In genomic region chr6:142788042-142788987, GRCm38 (mm10) we compare ENCODE assay signal across 8 mouse cellular contexts. TPM values are rescaled to one million over a fixed set of nuclear protein-coding genes. Genes with fewer than 3 reads are reported as not detected.
A peak's percentile ranks its signal among the peaks of the same experiment; 100 is the strongest.
DNase-seq lines count a peak whose midpoint lies in the region; ATAC-seq lines count a peak whose summit lies in the region.

No protein-coding gene starts in this region.

- H3K4me1 ChIP-seq in forebrain, embryonic 13.5 days, result peaks cover 19% of the 10 kb centered on the region
- H3K4me1 ChIP-seq in forebrain, embryonic 10.5 days, result peaks cover 13% of the 10 kb centered on the region
- peaks cover 10% of the 10 kb centered on the region; the same call in 1 of the 2 replicates for H3K4me1 ChIP-seq in midbrain, embryonic 14.5 days (ENCODE audit: control insufficient read depth, insufficient read depth, low read length)
- peaks cover 3% of the 10 kb centered on the region for H3K4me1 ChIP-seq in midbrain, embryonic 11.5 days (ENCODE audit: control insufficient read depth, insufficient read depth, low read length)
- H3K4me1 ChIP-seq in hindbrain, embryonic 15.5 days (replicated peaks), result peaks cover 17% of the 10 kb centered on the region
- peaks cover 14% of the 10 kb centered on the region for H3K4me1 ChIP-seq in stomach, embryonic 14.5 days (ENCODE audit: control insufficient read depth, insufficient read depth, low read length)

- peaks cover 10% of the 10 kb centered on the region; the same call in 1 of the 2 replicates for H3K27me3 ChIP-seq in forebrain, embryonic 13.5 days
- H3K27me3 ChIP-seq in forebrain, embryonic 10.5 days (ENCODE audit: poor library complexity, severe bottlenecking), result peaks cover 32% of the 10 kb centered on the region
- no peaks in the 10 kb centered on the region for H3K27me3 ChIP-seq in midbrain, embryonic 14.5 days (ENCODE audit: control insufficient read depth, insufficient read depth, low read length)
- H3K27me3 ChIP-seq in midbrain, embryonic 11.5 days (ENCODE audit: control insufficient read depth, insufficient read depth, low read length), result no peaks in the 10 kb centered on the region
- no peaks in the 10 kb centered on the region for H3K27me3 ChIP-seq in hindbrain, embryonic 15.5 days
- no peaks in the 10 kb centered on the region for H3K27me3 ChIP-seq in stomach, embryonic 14.5 days (ENCODE audit: control insufficient read depth, insufficient read depth, low read length)

- H3K27ac ChIP-seq in forebrain, embryonic 13.5 days, result 0 out of 2 replicates have a peak overlapping the region, but pooled peaks have one; percentile 8
- H3K27ac ChIP-seq in forebrain, embryonic 10.5 days, result no peak overlapping the region
- H3K27ac ChIP-seq in midbrain, embryonic 14.5 days (replicated peaks; ENCODE audit: low read depth, low read length), result no peak overlapping the region
- H3K27ac ChIP-seq in midbrain, embryonic 11.5 days (ENCODE audit: low read depth, low read length), result no peak overlapping the region
- no peak overlapping the region for H3K27ac ChIP-seq in hindbrain, embryonic 15.5 days (replicated peaks)
- no peak overlapping the region for H3K27ac ChIP-seq in stomach, embryonic 14.5 days (ENCODE audit: low read length)

- peak overlapping the region; percentile 20 for H3K4me2 ChIP-seq in forebrain, embryonic 13.5 days
- H3K4me2 ChIP-seq in midbrain, embryonic 14.5 days (ENCODE audit: low read length), result no peak overlapping the region
- no peak overlapping the region for H3K4me2 ChIP-seq in midbrain, embryonic 11.5 days
- H3K4me2 ChIP-seq in hindbrain, embryonic 15.5 days, result no peak overlapping the region
- 0 out of 2 replicates have a peak overlapping the region, but pooled peaks have one; percentile 5 for H3K4me2 ChIP-seq in stomach, embryonic 14.5 days (replicated peaks; ENCODE audit: low read depth, low read length)

- 48% methylated on average over 18 of the region's 18 CpGs for WGBS in forebrain, embryonic 13.5 days
- 63% methylated on average over 18 of the region's 18 CpGs for WGBS in forebrain, embryonic 10.5 days
- 60% methylated on average over 18 of the region's 18 CpGs for WGBS in midbrain, embryonic 14.5 days
- WGBS in midbrain, embryonic 11.5 days, result 60% methylated on average over 18 of the region's 18 CpGs
- 48% methylated on average over 17 of the region's 18 CpGs for WGBS in hindbrain, embryonic 15.5 days
- WGBS in stomach, embryonic 14.5 days, result 49% methylated on average over 18 of the region's 18 CpGs

- H3K36me3 ChIP-seq in forebrain, embryonic 13.5 days (ENCODE audit: poor library complexity, severe bottlenecking), result no peaks in the 10 kb centered on the region
- no peaks in the 10 kb centered on the region for H3K36me3 ChIP-seq in forebrain, embryonic 10.5 days (replicated peaks)
- H3K36me3 ChIP-seq in midbrain, embryonic 14.5 days (ENCODE audit: control insufficient read depth, insufficient read depth, low read length), result no peaks in the 10 kb centered on the region
- no peaks in the 10 kb centered on the region for H3K36me3 ChIP-seq in midbrain, embryonic 11.5 days (ENCODE audit: control insufficient read depth, insufficient read depth, low read length)
- no peaks in the 10 kb centered on the region for H3K36me3 ChIP-seq in hindbrain, embryonic 15.5 days
- H3K36me3 ChIP-seq in stomach, embryonic 14.5 days (ENCODE audit: control insufficient read depth, insufficient read depth, low read length), result no peaks in the 10 kb centered on the region

- H3K9me3 ChIP-seq in forebrain, embryonic 13.5 days (replicated peaks), result no peaks in the 10 kb centered on the region
- H3K9me3 ChIP-seq in forebrain, embryonic 10.5 days, result no peaks in the 10 kb centered on the region
- no peaks in the 10 kb centered on the region for H3K9me3 ChIP-seq in midbrain, embryonic 14.5 days (ENCODE audit: control insufficient read depth, low read length)
- H3K9me3 ChIP-seq in midbrain, embryonic 11.5 days (ENCODE audit: control insufficient read depth, low read length), result no peaks in the 10 kb centered on the region
- H3K9me3 ChIP-seq in hindbrain, embryonic 15.5 days, result no peaks in the 10 kb centered on the region
- H3K9me3 ChIP-seq in stomach, embryonic 14.5 days (ENCODE audit: control insufficient read depth, low read depth, low read length), result no peaks in the 10 kb centered on the region

- H3K4me3 ChIP-seq in forebrain, embryonic 13.5 days, result no peak overlapping the region
- no peak overlapping the region for H3K4me3 ChIP-seq in forebrain, embryonic 10.5 days
- H3K4me3 ChIP-seq in midbrain, embryonic 14.5 days (replicated peaks; ENCODE audit: low read depth, low read length), result no peak overlapping the region
- H3K4me3 ChIP-seq in midbrain, embryonic 11.5 days (ENCODE audit: low read depth, low read length), result no peak overlapping the region
- no peak overlapping the region for H3K4me3 ChIP-seq in hindbrain, embryonic 15.5 days
- H3K4me3 ChIP-seq in stomach, embryonic 14.5 days (ENCODE audit: low read depth, low read length), result no peak overlapping the region

- peak; percentile 85 for ATAC-seq in forebrain, embryonic 13.5 days
- peak; percentile 62 for ATAC-seq in midbrain, embryonic 14.5 days (ENCODE audit: low FRiP score, low TSS enrichment)
- ATAC-seq in midbrain, embryonic 11.5 days (ENCODE audit: low FRiP score), result no peak
- peak; percentile 32; the same call in 1 of the 2 replicates for ATAC-seq in hindbrain, embryonic 15.5 days (ENCODE audit: low FRiP score, low read depth)
- no peak for ATAC-seq in stomach, embryonic 14.5 days (ENCODE audit: insufficient number of reproducible peaks, insufficient read depth, low FRiP score, low read depth)

- no peak overlapping the region for H3K9ac ChIP-seq in forebrain, embryonic 13.5 days
- no peak overlapping the region for H3K9ac ChIP-seq in midbrain, embryonic 14.5 days (replicated peaks; ENCODE audit: low read length)
- no peak overlapping the region for H3K9ac ChIP-seq in midbrain, embryonic 11.5 days (ENCODE audit: low read length)
- H3K9ac ChIP-seq in hindbrain, embryonic 15.5 days, result no peak overlapping the region
- no peak overlapping the region for H3K9ac ChIP-seq in stomach, embryonic 14.5 days (replicated peaks; ENCODE audit: low read depth, low read length)

- DNase-seq in forebrain, embryonic 10.5 days (ENCODE audit: extremely low spot score, low spot score), result no peak
- DNase-seq in midbrain, embryonic 14.5 days, result peak; percentile 46
- DNase-seq in midbrain, embryonic 11.5 days (ENCODE audit: low spot score, missing footprints), result no peak
- DNase-seq in cerebellum, postnatal 25 days, result no peak
- no peak for DNase-seq in cerebellum, adult 11 months

RNA-seq across cellular contexts. Expression of gene Sult6b2, which starts 16.0 kb away (rescaled TPM):
- not detected in 2 replicates for polyA plus RNA-seq in forebrain, embryonic 13.5 days (2015; fragmentation: Nextera tagmentation; extraction: Ambion mirVana)
- 0.06 TPM in 1 of 2 replicates, not detected in the other for polyA plus RNA-seq in forebrain, embryonic 10.5 days (2016; fragmentation: Nextera tagmentation; extraction: Ambion mirVana)
- 0.32 TPM in 1 of 2 replicates, not detected in the other for polyA plus RNA-seq in midbrain, embryonic 14.5 days (2014; fragmentation: Nextera tagmentation; extraction: Ambion mirVana)
- polyA plus RNA-seq in midbrain, embryonic 11.5 days (2014; fragmentation: Nextera tagmentation; extraction: Ambion mirVana), result 0.14 and 0.16 TPM in 2 replicates
- polyA plus RNA-seq in hindbrain, embryonic 15.5 days (2015; fragmentation: Nextera tagmentation; extraction: Ambion mirVana), result 0.30 TPM in 1 of 2 replicates, not detected in the other
- not detected in 2 replicates for polyA plus RNA-seq in stomach, embryonic 14.5 days (2014; fragmentation: Nextera tagmentation; extraction: Ambion mirVana)

RNA-seq across cellular contexts. Expression of gene Cmas, which starts 31.8 kb away (rescaled TPM):
- polyA plus RNA-seq in forebrain, embryonic 13.5 days (2015; fragmentation: Nextera tagmentation; extraction: Ambion mirVana), result 129 and 133 TPM in 2 replicates
- 68.9 and 70.6 TPM in 2 replicates for polyA plus RNA-seq in forebrain, embryonic 10.5 days (2016; fragmentation: Nextera tagmentation; extraction: Ambion mirVana)
- 228 and 230 TPM in 2 replicates for polyA plus RNA-seq in midbrain, embryonic 14.5 days (2014; fragmentation: Nextera tagmentation; extraction: Ambion mirVana)
- 133 and 136 TPM in 2 replicates for polyA plus RNA-seq in midbrain, embryonic 11.5 days (2014; fragmentation: Nextera tagmentation; extraction: Ambion mirVana)
- polyA plus RNA-seq in hindbrain, embryonic 15.5 days (2015; fragmentation: Nextera tagmentation; extraction: Ambion mirVana), result 185 and 188 TPM in 2 replicates
- polyA plus RNA-seq in stomach, embryonic 14.5 days (2014; fragmentation: Nextera tagmentation; extraction: Ambion mirVana), result 89.2 and 91.9 TPM in 2 replicates

Comparison
In these comparisons a context has a peak if more than half of its experiments do, and no peak if none do; other contexts are left out.
1. ATAC-seq: peak in forebrain, embryonic 13.5 days (single experiment), midbrain, embryonic 14.5 days (single experiment) and hindbrain, embryonic 15.5 days (single experiment); none in midbrain, embryonic 11.5 days (single experiment) and stomach, embryonic 14.5 days (single experiment).
2. H3K4me2 ChIP-seq: peak in forebrain, embryonic 13.5 days (single experiment) and stomach, embryonic 14.5 days (single experiment); none in midbrain, embryonic 14.5 days (single experiment), midbrain, embryonic 11.5 days (single experiment) and hindbrain, embryonic 15.5 days (single experiment).